Mouse (Mus musculus) liver, embryonic 14.5 days (tissue): Measurements from ENCODE around the gene Gstp2. TPM values are rescaled to one million over a fixed set of nuclear protein-coding genes. Genes with fewer than 3 reads are reported as not detected.

Experiments
- ATAC-seq: fragments of 200-750 bp; cut with Nextera tagmentation; 2 replicates; pipeline ENCODE4 v1.8.0; 2017; ENCODE audit warnings: moderate number of reproducible peaks, mild to moderate bottlenecking, moderate library complexity; ENCODE audit not compliant: insufficient read depth
- DNase-seq, 3 experiments: peaks; one replicate each; pipeline ENCODE4 v3.0.0-alpha.2; 2012 to 2013; ENCODE audit warnings: low read depth in 3 of 3, low spot score in 3 of 3
- H3K27ac ChIP-seq: fragments of 300-500 bp; sonication (generic); 2 replicates; pipeline ENCODE4 v1.5.1; 2014; ENCODE audit warnings: moderate library complexity, mild to moderate bottlenecking, control low read depth, inconsistent platforms
- H3K27me3 ChIP-seq: fragments of 300-500 bp; sonication (generic); 2 replicates; pipeline ENCODE4 v1.6.1; 2014; ENCODE audit warnings: mild to moderate bottlenecking, low read length, moderate library complexity; ENCODE audit not compliant: control insufficient read depth, insufficient read depth
- H3K36me3 ChIP-seq: fragments of 300-500 bp; sonication (generic); replicated peaks from 2 replicates; pipeline ENCODE4 v1.6.1; 2014; ENCODE audit warnings: low read depth; ENCODE audit not compliant: control insufficient read depth, insufficient read depth
- H3K4me1 ChIP-seq, 2 experiments: fragments of 200-500 bp in 1 of 2; fragments of 300-500 bp in 1 of 2; sonication (generic) in 1 of 2; replicated peaks; 2 replicates each; pipeline ENCODE4 v1.6.1; 2012 to 2014; ENCODE audit warnings: antibody characterized with exemption in 1 of 2, inconsistent platforms in 1 of 2, low read length in 1 of 2; ENCODE audit not compliant: control insufficient read depth in 2 of 2, insufficient read depth in 2 of 2
- H3K4me2 ChIP-seq: fragments of 300-500 bp; sonication (generic); 2 replicates; pipeline ENCODE4 v1.6.1; 2014; ENCODE audit warnings: low read depth, mild to moderate bottlenecking, control low read depth, moderate library complexity
- H3K4me3 ChIP-seq, 2 experiments: fragments of 200-500 bp in 1 of 2; fragments of 300-500 bp in 1 of 2; sonication (generic) in 1 of 2; 2 replicates each; pipeline ENCODE4 v1.5.1; 2012 to 2014; ENCODE audit warnings: low read depth in 2 of 2, low read length in 2 of 2, mild to moderate bottlenecking in 2 of 2, control low read depth in 1 of 2, inconsistent platforms in 1 of 2, moderate library complexity in 1 of 2; ENCODE audit not compliant: insufficient read depth in 1 of 2
- H3K9ac ChIP-seq: fragments of 300-500 bp; sonication (generic); replicated peaks from 2 replicates; pipeline ENCODE4 v1.6.1; 2014; ENCODE audit warnings: mild to moderate bottlenecking, control low read depth, moderate library complexity
- H3K9me3 ChIP-seq: fragments of 300-500 bp; sonication (generic); 2 replicates; pipeline ENCODE4 v1.6.1; 2016; ENCODE audit warnings: low read length, mixed read lengths; ENCODE audit not compliant: control insufficient read depth
- CTCF ChIP-seq: IDR thresholded peaks from 2 replicates; pipeline ENCODE4 v1.5.1; 2016; ENCODE audit warnings: antibody characterized with exemption, low read depth, control low read depth
- EP300 ChIP-seq: IDR thresholded peaks from 2 replicates; pipeline ENCODE4 v1.6.1; 2016; ENCODE audit warnings: antibody characterized with exemption, low read depth
- WGBS: fragments of 180-500 bp; shearing (Covaris S2); extraction: QIAGEN DNeasy Blood & Tissue Kit; methylation state at CpG from one replicate; pipeline ENCODE4 v1.1.7; 2014; ENCODE audit not compliant: insufficient replicate concordance; 5-methylcytosine and 5-hydroxymethylcytosine counted together
- polyA plus RNA-seq, 2 experiments: library from polyadenylated mRNA; depleted of rRNA in 1 of 2; stranded (reverse) in 1 of 2; unstranded in 1 of 2; fragments of >200 nt; fragmentation: Nextera tagmentation in 1 of 2; extraction: Ambion mirVana in 1 of 2; gene quantifications; 2 replicates each; pipeline versions ENCODE4 v1.2.1 to v1.2.3; 2012 to 2014

The Gstp2 gene
- polyA plus RNA-seq, 2 experiments = 6.9 to 7.9 TPM

DNA sequence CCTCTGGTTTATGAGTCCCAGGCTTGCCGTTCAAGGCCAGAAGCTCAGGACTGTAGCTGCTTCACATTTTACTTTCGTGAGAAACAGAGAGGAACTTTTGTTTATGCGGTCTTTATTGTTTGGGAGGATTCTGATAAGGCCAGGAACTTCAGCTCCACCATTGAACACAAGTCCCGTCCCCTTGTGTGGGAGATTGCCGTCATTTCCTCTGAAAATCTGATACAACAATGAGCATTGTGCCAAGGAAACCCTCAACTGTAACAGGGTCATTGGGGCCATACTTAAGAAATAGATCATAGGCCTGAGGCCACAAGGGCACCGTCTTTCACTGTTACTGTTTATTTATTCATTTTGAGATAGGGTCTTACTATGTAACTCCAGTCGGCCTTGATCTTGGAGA, 22.6 kb downstream of the Gstp2 start:
- Histone ChIP-seq H3K36me3 (no peaks in the 10 kb centered on the region), H3K27me3 (no peaks in the 10 kb centered on the region), H3K4me2 (no peak overlapping the region), H3K4me3 (no peak overlapping the region), H3K4me1 (peaks cover 0 to 11% of the 10 kb centered on the region in 2 experiments; a peak in 2 of 4 replicates), H3K9me3 (no peaks in the 10 kb centered on the region), H3K27ac (no peak overlapping the region), H3K9ac (no peak overlapping the region)
- TF ChIP-seq EP300 (no peak), CTCF (no peak)
- 46% methylated on average over 7 of the region's 7 CpGs for WGBS
- ATAC-seq = no peak
- no peak for DNase-seq

- no peaks in the 10 kb centered on the region for H3K36me3 ChIP-seq
- DNase-seq (peak; percentile 62 to 69 (median 68)), ATAC-seq (peak; percentile 71)
- H3K27me3 ChIP-seq = no peaks in the 10 kb centered on the region
- H3K4me1 ChIP-seq = peaks cover 15 to 24% of the 10 kb centered on the region in 2 experiments
- H3K9ac ChIP-seq = peak overlapping the region; percentile 16; the same call in 1 of the 2 replicates
- peak overlapping the region; percentile 22; the same call in 1 of the 2 replicates for H3K4me2 ChIP-seq
- 34% methylated on average over 18 of the region's 18 CpGs for whole genome bisulfite sequencing
- peak; percentile 88 for TF ChIP-seq CTCF
- TF ChIP-seq EP300 = no peak
- H3K27ac ChIP-seq = no peak overlapping the region
- H3K4me3 ChIP-seq = no peak overlapping the region
- H3K9me3 ChIP-seq = no peaks in the 10 kb centered on the region
These were observed 26.9 kb downstream of the Gstp2 start for GRCm38 (mm10) chr19:4018743-4019583.

DNA sequence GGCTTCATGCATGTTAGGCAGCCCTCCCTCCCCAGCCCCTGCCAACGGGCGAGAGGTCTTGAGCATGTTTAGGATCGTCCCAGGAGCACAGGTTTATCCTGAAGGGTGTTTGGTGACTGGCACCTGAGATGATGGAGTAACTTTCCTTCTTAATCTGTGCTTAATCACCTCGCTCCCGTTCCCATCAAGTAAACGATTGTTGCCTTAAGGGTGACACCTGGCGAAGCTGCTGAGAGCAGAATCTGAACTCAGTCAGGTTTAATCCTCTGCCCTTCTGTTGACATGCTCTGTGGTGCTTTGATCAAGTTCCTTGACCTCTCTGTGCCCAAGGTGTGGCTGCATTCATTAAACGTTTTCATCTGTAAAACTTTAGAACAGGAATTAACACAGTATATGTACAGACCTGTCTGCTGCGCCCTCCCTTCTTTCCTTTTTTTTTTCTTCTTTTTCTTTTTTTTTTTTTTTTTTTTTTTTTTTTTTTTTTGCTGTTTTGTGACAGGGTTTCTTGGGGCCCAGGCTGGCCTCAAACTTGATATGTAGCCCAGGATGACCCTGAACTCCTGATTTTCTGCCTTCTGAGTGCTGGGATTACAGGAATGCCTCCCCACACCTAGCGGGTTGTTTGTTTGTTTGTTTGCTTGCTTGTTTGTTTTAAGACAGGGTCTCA, 27.8 kb downstream of the Gstp2 start:
- TF ChIP-seq EP300 = no peak
- no peak for TF ChIP-seq CTCF
- H3K27ac ChIP-seq = no peak overlapping the region
- H3K9ac ChIP-seq = no peak overlapping the region
- DNase-seq = no peak
- ATAC-seq = no peak
- peaks cover 22 to 30% of the 10 kb centered on the region in 2 experiments for H3K4me1 ChIP-seq
- no peaks in the 10 kb centered on the region for H3K36me3 ChIP-seq
- H3K27me3 ChIP-seq = no peaks in the 10 kb centered on the region
- H3K9me3 ChIP-seq = no peaks in the 10 kb centered on the region
- H3K4me3 ChIP-seq = no peak overlapping the region
- no peak overlapping the region for H3K4me2 ChIP-seq
- WGBS = 65% methylated on average over 10 of the region's 10 CpGs

- ATAC-seq = peak; percentile 11; the same call in 1 of the 2 replicates
- H3K9ac ChIP-seq = peak overlapping the region; percentile 40; the same call in 1 of the 2 replicates
- peaks cover 26 to 40% of the 10 kb centered on the region in 2 experiments for H3K4me1 ChIP-seq
These were observed 30.2 kb downstream of the Gstp2 start for GRCm38 (mm10) chr19:4015635-4016034.

DNA sequence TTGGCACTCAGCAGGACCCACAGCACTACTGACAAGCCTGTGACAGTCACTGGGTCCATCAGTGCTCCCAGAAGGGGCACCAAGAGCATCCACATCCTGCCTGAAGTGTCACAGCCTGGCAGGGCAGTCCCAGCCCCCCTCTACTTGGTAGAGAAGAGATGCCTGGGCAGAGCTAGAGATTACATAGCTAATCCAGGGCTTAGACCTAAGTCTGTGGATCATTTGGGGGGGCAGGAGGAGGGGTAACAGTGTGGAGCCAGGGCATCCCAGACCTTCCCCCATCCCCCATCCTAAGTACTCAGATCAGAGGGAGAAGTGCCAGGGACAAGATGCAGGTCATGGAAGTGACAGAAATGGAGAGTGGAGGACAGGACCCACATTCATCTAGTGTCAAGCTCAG, 31.0 kb downstream of the Gstp2 start:
- H3K9ac ChIP-seq = no peak overlapping the region; the same call in 1 of the 2 replicates
- peaks cover 26 to 38% of the 10 kb centered on the region in 2 experiments for H3K4me1 ChIP-seq
- H3K27me3 ChIP-seq = no peaks in the 10 kb centered on the region
- H3K36me3 ChIP-seq = no peaks in the 10 kb centered on the region
- TF ChIP-seq CTCF (no peak), EP300 (no peak)
- peak overlapping the region; percentile 71 for H3K27ac ChIP-seq
- no peak for ATAC-seq
- no peak overlapping the region for H3K4me3 ChIP-seq
- H3K4me2 ChIP-seq = no peak overlapping the region
- H3K9me3 ChIP-seq = no peaks in the 10 kb centered on the region
- no peak for DNase-seq

More at GRCm38 (mm10) chr19:4015635-4016034, 30.2 kb downstream of the Gstp2 start:
- TF ChIP-seq EP300 = peak; percentile 71
- TF ChIP-seq CTCF = no peak
- Histone ChIP-seq H3K9me3 (no peaks in the 10 kb centered on the region), H3K27me3 (no peaks in the 10 kb centered on the region), H3K4me3 (no peak overlapping the region), H3K4me2 (no peak overlapping the region; the same call in 1 of the 2 replicates), H3K36me3 (no peaks in the 10 kb centered on the region), H3K27ac (peak overlapping the region; percentile 71)
- 14% methylated on average over 5 of the region's 5 CpGs for WGBS
- peak; percentile 41 to 52 (median 49) for DNase-seq
